Mouse (Mus musculus): ENCODE measurements at regions not wholly inside any gene's neighbourhood (a gene's known extent, or its start where the extent isn't known, plus 50 kb on each side); places are given as distances from the start of the nearest gene placed in this dataset.
"Not testable (repeated sequence)": the region's sequence is repeated elsewhere in the genome, so short reads cannot be mapped to it uniquely, and the experiment has no call there.

GRCm38 (mm10) chr2:9012326-9012725, 868.7 kb upstream of the 4930412O13Rik start:
- no peaks in the 10 kb centered on the region for H3K4me1 ChIP-seq (ENCODE audit: insufficient read depth, low read depth, low read length)
- H3K36me3 ChIP-seq (ENCODE audit: insufficient read depth, low read length): no peaks in the 10 kb centered on the region
- H3K9ac ChIP-seq (replicated peaks; ENCODE audit: low read depth): no peak overlapping the region
- DNase-seq (ENCODE audit: low spot score) (no peak), ATAC-seq (no peak)
- no peak overlapping the region for H3K4me3 ChIP-seq (ENCODE audit: low read depth, low read length)
- TF ChIP-seq EP300 (IDR thresholded peaks at IDR 0.05) (no peak), CTCF (IDR thresholded peaks at IDR 0.05) (no peak)
- 82% methylated on average over 2 of the region's 2 CpGs for WGBS
- H3K27ac ChIP-seq (ENCODE audit: low read length): no peak overlapping the region
- H3K9me3 ChIP-seq (ENCODE audit: low read length): no peaks in the 10 kb centered on the region
- no peak overlapping the region for H3K4me2 ChIP-seq (replicated peaks; ENCODE audit: low read depth, low read length)
- H3K27me3 ChIP-seq (replicated peaks; ENCODE audit: insufficient read depth, low read length): no peaks in the 10 kb centered on the region

GRCm38 (mm10) chr2:9033079-9033478, 848.0 kb upstream of the 4930412O13Rik start:
- no peak for ATAC-seq
- no peaks in the 10 kb centered on the region for H3K36me3 ChIP-seq (ENCODE audit: insufficient read depth, low read length)

GRCm38 (mm10) chr2:9042355-9042754, 838.7 kb upstream of the 4930412O13Rik start:
- not testable (repeated sequence) for H3K4me1 ChIP-seq (ENCODE audit: insufficient read depth, low read depth, low read length); H3K27me3 ChIP-seq (replicated peaks; ENCODE audit: insufficient read depth, low read length); H3K9ac ChIP-seq (replicated peaks; ENCODE audit: low read depth); H3K9me3 ChIP-seq (ENCODE audit: low read length); H3K27ac ChIP-seq (ENCODE audit: low read length); H3K36me3 ChIP-seq (ENCODE audit: insufficient read depth, low read length); H3K4me3 ChIP-seq (ENCODE audit: low read depth, low read length); H3K4me2 ChIP-seq (replicated peaks; ENCODE audit: low read depth, low read length); DNase-seq (ENCODE audit: low spot score)
- ATAC-seq: peak; percentile 46; the same call in 1 of the 2 replicates
- WGBS: 64% methylated on average over 21 of the region's 21 CpGs

More at GRCm38 (mm10) chr2:9033079-9033478, 848.0 kb upstream of the 4930412O13Rik start:
- Histone ChIP-seq H3K27ac (ENCODE audit: low read length) (no peak overlapping the region), H3K4me1 (ENCODE audit: insufficient read depth, low read depth, low read length) (no peaks in the 10 kb centered on the region), H3K9ac (replicated peaks; ENCODE audit: low read depth) (no peak overlapping the region), H3K4me2 (replicated peaks; ENCODE audit: low read depth, low read length) (no peak overlapping the region), H3K27me3 (replicated peaks; ENCODE audit: insufficient read depth, low read length) (no peaks in the 10 kb centered on the region), H3K9me3 (ENCODE audit: low read length) (no peaks in the 10 kb centered on the region), H3K4me3 (ENCODE audit: low read depth, low read length) (no peak overlapping the region)
- no peak for DNase-seq (ENCODE audit: low spot score)
- 87% methylated on average over 7 of the region's 7 CpGs for WGBS
- TF ChIP-seq EP300 (IDR thresholded peaks at IDR 0.05) (no peak), CTCF (IDR thresholded peaks at IDR 0.05) (no peak)

- Histone ChIP-seq H3K36me3 (ENCODE audit: insufficient read depth, low read length) (no peaks in the 10 kb centered on the region), H3K4me1 (ENCODE audit: insufficient read depth, low read depth, low read length) (no peaks in the 10 kb centered on the region), H3K27me3 (replicated peaks; ENCODE audit: insufficient read depth, low read length) (no peaks in the 10 kb centered on the region), H3K27ac (ENCODE audit: low read length) (no peak overlapping the region), H3K4me3 (ENCODE audit: low read depth, low read length) (no peak overlapping the region), H3K4me2 (replicated peaks; ENCODE audit: low read depth, low read length) (no peak overlapping the region), H3K9ac (replicated peaks; ENCODE audit: low read depth) (no peak overlapping the region), H3K9me3 (ENCODE audit: low read length) (no peaks in the 10 kb centered on the region)
- no peak for TF ChIP-seq EP300 (IDR thresholded peaks at IDR 0.05)
- TF ChIP-seq CTCF (IDR thresholded peaks at IDR 0.05): no peak
- WGBS: 78% methylated on average over 3 of the region's 3 CpGs
- DNase-seq (ENCODE audit: low spot score) (no peak), ATAC-seq (no peak)
These were observed 833.1 kb upstream of the 4930412O13Rik start for GRCm38 (mm10) chr2:9047980-9048379.

- Histone ChIP-seq H3K4me1 (ENCODE audit: insufficient read depth, low read depth, low read length) (no peaks in the 10 kb centered on the region), H3K4me3 (ENCODE audit: low read depth, low read length) (no peak overlapping the region), H3K9ac (replicated peaks; ENCODE audit: low read depth) (no peak overlapping the region), H3K4me2 (replicated peaks; ENCODE audit: low read depth, low read length) (no peak overlapping the region), H3K36me3 (ENCODE audit: insufficient read depth, low read length) (no peaks in the 10 kb centered on the region), H3K27ac (ENCODE audit: low read length) (no peak overlapping the region), H3K27me3 (replicated peaks; ENCODE audit: insufficient read depth, low read length) (no peaks in the 10 kb centered on the region), H3K9me3 (ENCODE audit: low read length) (no peaks in the 10 kb centered on the region)
- no peak for TF ChIP-seq CTCF (IDR thresholded peaks at IDR 0.05)
- TF ChIP-seq EP300 (IDR thresholded peaks at IDR 0.05): no peak
- ATAC-seq: no peak
- WGBS: 87% methylated on average over 1 of the region's 1 CpGs
- no peak for DNase-seq (ENCODE audit: low spot score)
These were observed 807.2 kb upstream of the 4930412O13Rik start for GRCm38 (mm10) chr2:9073851-9074250.

GRCm38 (mm10) chr2:9078158-9078557, 802.9 kb upstream of the 4930412O13Rik start:
- no peaks in the 10 kb centered on the region for H3K36me3 ChIP-seq (ENCODE audit: insufficient read depth, low read length)
- no peak overlapping the region for H3K4me3 ChIP-seq (ENCODE audit: low read depth, low read length)
- TF ChIP-seq EP300 (IDR thresholded peaks at IDR 0.05) (no peak), CTCF (IDR thresholded peaks at IDR 0.05) (no peak)
- H3K4me2 ChIP-seq (replicated peaks; ENCODE audit: low read depth, low read length): no peak overlapping the region
- WGBS: 67% methylated on average over 4 of the region's 4 CpGs
- no peak overlapping the region for H3K9ac ChIP-seq (replicated peaks; ENCODE audit: low read depth)
- no peak overlapping the region for H3K27ac ChIP-seq (ENCODE audit: low read length)
- H3K27me3 ChIP-seq (replicated peaks; ENCODE audit: insufficient read depth, low read length): no peaks in the 10 kb centered on the region
- DNase-seq (ENCODE audit: low spot score) (peak; percentile 7), ATAC-seq (no peak)
- no peaks in the 10 kb centered on the region for H3K9me3 ChIP-seq (ENCODE audit: low read length)
- no peaks in the 10 kb centered on the region for H3K4me1 ChIP-seq (ENCODE audit: insufficient read depth, low read depth, low read length)

GRCm38 (mm10) chr2:9081746-9082145, 799.3 kb upstream of the 4930412O13Rik start:
- H3K4me3 ChIP-seq (ENCODE audit: low read depth, low read length): no peak overlapping the region
- H3K4me2 ChIP-seq (replicated peaks; ENCODE audit: low read depth, low read length): no peak overlapping the region
- no peaks in the 10 kb centered on the region for H3K27me3 ChIP-seq (replicated peaks; ENCODE audit: insufficient read depth, low read length)
- no peak overlapping the region for H3K27ac ChIP-seq (ENCODE audit: low read length)
- TF ChIP-seq CTCF (IDR thresholded peaks at IDR 0.05) (no peak), EP300 (IDR thresholded peaks at IDR 0.05) (no peak)
- no peaks in the 10 kb centered on the region for H3K36me3 ChIP-seq (ENCODE audit: insufficient read depth, low read length)
- no peak overlapping the region for H3K9ac ChIP-seq (replicated peaks; ENCODE audit: low read depth)
- no peaks in the 10 kb centered on the region for H3K9me3 ChIP-seq (ENCODE audit: low read length)
- H3K4me1 ChIP-seq (ENCODE audit: insufficient read depth, low read depth, low read length): no peaks in the 10 kb centered on the region
- no peak for DNase-seq (ENCODE audit: low spot score)
- no peak for ATAC-seq
- 71% methylated on average over 1 of the region's 1 CpGs for WGBS
